Mouse (Mus musculus) liver, embryonic 16.5 days (tissue): ENCODE results near the gene Tpo. TPM values are rescaled to one million over a fixed set of nuclear protein-coding genes. Genes with fewer than 3 reads are reported as not detected.

Experiments used
- ATAC-seq: fragments of 200-750 bp; cut with Nextera tagmentation; 2 replicates; pipeline ENCODE4 v1.8.0; 2017; ENCODE audit warnings: low read depth, mild to moderate bottlenecking, moderate number of reproducible peaks, moderate library complexity
- H3K27ac ChIP-seq: fragments of 300-500 bp; sonication (generic); 2 replicates; pipeline ENCODE4 v1.5.1; 2014; ENCODE audit warnings: mild to moderate bottlenecking, low read length
- H3K27me3 ChIP-seq: fragments of 300-500 bp; sonication (generic); 2 replicates; pipeline ENCODE4 v1.6.1; 2014; ENCODE audit warnings: low read depth, low read length, mixed read lengths; ENCODE audit not compliant: control insufficient read depth, insufficient read depth
- H3K36me3 ChIP-seq: fragments of 300-500 bp; sonication (generic); 2 replicates; pipeline ENCODE4 v1.6.1; 2014; ENCODE audit warnings: mild to moderate bottlenecking; ENCODE audit not compliant: control insufficient read depth, insufficient read depth
- H3K4me1 ChIP-seq: fragments of 300-500 bp; sonication (generic); 2 replicates; pipeline ENCODE4 v1.6.1; 2014; ENCODE audit warnings: low read depth, low read length, mixed read lengths; ENCODE audit not compliant: control insufficient read depth
- H3K4me2 ChIP-seq: fragments of 300-500 bp; sonication (generic); 2 replicates; pipeline ENCODE4 v1.6.1; 2014; ENCODE audit warnings: low read depth, low read length, mixed read lengths
- H3K4me3 ChIP-seq: fragments of 300-500 bp; sonication (generic); 2 replicates; pipeline ENCODE4 v1.5.1; 2014; ENCODE audit warnings: low read depth, mild to moderate bottlenecking, low read length
- H3K9ac ChIP-seq: fragments of 300-500 bp; sonication (generic); 2 replicates; pipeline ENCODE4 v1.6.1; 2014; ENCODE audit warnings: low read depth, low read length
- H3K9me3 ChIP-seq: fragments of 300-500 bp; sonication (generic); replicated peaks from 2 replicates; pipeline ENCODE4 v1.6.1; 2016; ENCODE audit warnings: low read length; ENCODE audit not compliant: control insufficient read depth
- WGBS: fragments of 180-500 bp; shearing (Covaris S2); extraction: QIAGEN DNeasy Blood & Tissue Kit; methylation state at CpG from one replicate; pipeline ENCODE4 v1.1.7; 2014; ENCODE audit not compliant: insufficient replicate concordance; 5-methylcytosine and 5-hydroxymethylcytosine counted together
- polyA plus RNA-seq: library from polyadenylated mRNA; unstranded; fragments of >200 nt; fragmentation: Nextera tagmentation; extraction: Ambion mirVana; gene quantifications from 2 replicates; pipeline ENCODE4 v1.2.1, GENCODE M21; 2015

Tpo gene
- polyA plus RNA-seq, 1 experiment from 2014 or later = not detected

- no peak for ATAC-seq
- no peak overlapping the region for H3K4me2 ChIP-seq
- H3K27ac ChIP-seq = no peak overlapping the region
- 64% methylated on average over 3 of the region's 3 CpGs for WGBS
- no peak overlapping the region for H3K4me3 ChIP-seq
- H3K27me3 ChIP-seq = no peaks in the 10 kb centered on the region
- no peak overlapping the region for H3K9ac ChIP-seq
- no peaks in the 10 kb centered on the region for H3K4me1 ChIP-seq
- H3K9me3 ChIP-seq = no peaks in the 10 kb centered on the region
- H3K36me3 ChIP-seq = no peaks in the 10 kb centered on the region
These were observed 115.3 kb downstream of the Tpo start for GRCm38 (mm10) chr12:30017131-30017530.

DNA sequence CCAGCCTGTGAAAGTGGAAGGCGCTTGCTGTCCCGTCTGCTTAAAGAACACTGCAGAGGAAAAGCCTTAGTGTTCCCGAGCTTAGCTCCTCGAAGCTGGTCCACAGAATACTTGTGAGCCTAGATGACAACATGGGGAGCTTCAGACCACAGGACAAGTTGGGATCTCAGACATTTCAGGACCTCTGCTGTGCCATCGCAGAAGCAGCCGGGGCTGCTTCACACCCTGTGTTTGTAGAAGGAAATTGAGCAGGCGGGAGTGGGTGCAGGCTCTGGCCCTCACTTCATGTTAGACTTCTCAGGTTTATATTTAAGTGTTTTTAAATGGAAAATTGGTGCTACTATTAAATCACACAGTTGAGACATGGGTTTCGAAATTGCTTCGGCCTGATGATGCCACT, 116.9 kb downstream of the Tpo start:
- Histone ChIP-seq H3K4me1 (no peaks in the 10 kb centered on the region), H3K4me2 (no peak overlapping the region), H3K36me3 (no peaks in the 10 kb centered on the region), H3K4me3 (no peak overlapping the region), H3K9me3 (no peaks in the 10 kb centered on the region), H3K9ac (no peak overlapping the region), H3K27ac (no peak overlapping the region), H3K27me3 (no peaks in the 10 kb centered on the region)
- ATAC-seq = no peak
- 70% methylated on average over 9 of the region's 9 CpGs for WGBS

- Histone ChIP-seq H3K9ac (no peak overlapping the region), H3K4me3 (no peak overlapping the region), H3K27me3 (no peaks in the 10 kb centered on the region), H3K4me2 (no peak overlapping the region), H3K27ac (no peak overlapping the region), H3K9me3 (no peaks in the 10 kb centered on the region), H3K36me3 (no peaks in the 10 kb centered on the region), H3K4me1 (no peaks in the 10 kb centered on the region)
- no peak for ATAC-seq
- 72% methylated on average over 5 of the region's 5 CpGs for WGBS
These were observed 123.7 kb downstream of the Tpo start for GRCm38 (mm10) chr12:30008741-30009140.

- H3K4me1 ChIP-seq = no peaks in the 10 kb centered on the region
- ATAC-seq = no peak
- H3K27me3 ChIP-seq = no peaks in the 10 kb centered on the region
- no peaks in the 10 kb centered on the region for H3K36me3 ChIP-seq
- H3K9me3 ChIP-seq = no peaks in the 10 kb centered on the region
- 52% methylated on average over 9 of the region's 9 CpGs for WGBS
- H3K27ac ChIP-seq = no peak overlapping the region
- no peak overlapping the region for H3K9ac ChIP-seq
- no peak overlapping the region for H3K4me2 ChIP-seq
- no peak overlapping the region for H3K4me3 ChIP-seq
These were observed 125.8 kb downstream of the Tpo start for GRCm38 (mm10) chr12:30006586-30006985.

Other genes with a start within 250 kb of the Tpo start
- 4.9 and 5.3 TPM in 2 replicates for gene Pxdn, start 195.0 kb downstream of the Tpo start, polyA plus RNA-seq
- gene Sntg2, start 240.8 kb upstream of the Tpo start, polyA plus RNA-seq = 0.05 and 0.59 TPM in 2 replicates